In the genomic region with DNA sequence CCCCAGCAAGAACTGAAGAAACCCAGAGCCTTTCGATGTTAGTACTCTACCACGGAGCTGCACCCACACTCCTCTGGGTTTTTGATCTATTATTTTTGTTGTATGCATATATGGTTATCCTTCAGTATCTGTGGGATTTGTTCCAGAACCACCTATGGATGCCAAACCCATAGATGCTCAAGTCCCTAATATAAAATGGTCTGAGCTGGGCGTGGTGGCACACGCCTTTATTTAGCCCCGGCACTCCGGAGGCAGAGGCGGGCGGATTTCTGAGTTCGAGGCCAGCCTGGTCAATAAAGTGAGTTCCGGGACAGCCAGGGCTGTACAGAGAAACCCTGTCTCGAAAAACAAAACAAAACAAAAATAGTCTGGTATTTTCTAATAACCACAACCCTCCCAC, we compare ENCODE assay signal across 9 mouse cellular contexts. TPM values are rescaled to one million over a fixed set of nuclear protein-coding genes. Genes with fewer than 3 reads are reported as not detected.
DNase-seq lines count a peak whose midpoint lies in the region; ATAC-seq and TF ChIP-seq lines count a peak whose summit lies in the region.
"Had no signal": no experiment of that assay in that cellular context is flagged by ENCODE, and none has a peak within 500 bp of the region (broad histone marks: within the 10 kb centered on the region; RNA-seq: fewer than 3 reads in every experiment).

No protein-coding gene starts in this region.

- intact Hi-C loops in gastrocnemius, adult 2 months (cut with DNase I): loop anchor here (1.0 kb wide), 1 partner anchor 17 kb away; a partner anchor contains a TSS

- H3K9me3 ChIP-seq in E14TG2a.4 (ENCODE audit: low read length): no peaks in the 10 kb centered on the region
- H3K9me3 ChIP-seq in hindbrain, embryonic 10.5 days: no peaks in the 10 kb centered on the region
- H3K9me3 ChIP-seq in liver, postnatal 0 days (ENCODE audit: low read length): no peaks in the 10 kb centered on the region

- peak overlapping the region; percentile 95 for H3K27ac ChIP-seq in gastrocnemius, adult 2 months
- H3K27ac ChIP-seq in hindbrain, embryonic 10.5 days: peak overlapping the region; percentile 99
- H3K27ac ChIP-seq in liver, postnatal 0 days (ENCODE audit: low read depth): peak overlapping the region; percentile 85

- no peak for DNase-seq in gastrocnemius, adult 2 months
- no peak for DNase-seq in gastrocnemius, adult 18-20 months (ENCODE audit: low spot score)
- no peak for DNase-seq in hindbrain, embryonic 10.5 days (ENCODE audit: low spot score)
- DNase-seq in liver, postnatal 0 days: peak; percentile 20
- DNase-seq in gastrocnemius, postnatal 4 days (ENCODE audit: low spot score in 2 of 2): no peak
- no peak for DNase-seq in adrenal gland, adult 2 months
- DNase-seq in gastrocnemius, postnatal 25 days: no peak

- peak overlapping the region; percentile 85 for H3K4me2 ChIP-seq in liver, postnatal 0 days (ENCODE audit: low read depth, low read length)

- H3K4me1 ChIP-seq in E14TG2a.4 (replicated peaks; ENCODE audit: low read depth, low read length): peaks cover 52% of the 10 kb centered on the region
- peaks cover 18% of the 10 kb centered on the region for H3K4me1 ChIP-seq in hindbrain, embryonic 10.5 days (replicated peaks)
- H3K4me1 ChIP-seq in liver, postnatal 0 days (ENCODE audit: insufficient read depth): peaks cover 12% of the 10 kb centered on the region

- H3K36me3 ChIP-seq in E14TG2a.4 (ENCODE audit: insufficient read depth, low read length): peaks cover 65% of the 10 kb centered on the region
- peaks cover 60% of the 10 kb centered on the region for H3K36me3 ChIP-seq in hindbrain, embryonic 10.5 days
- H3K36me3 ChIP-seq in liver, postnatal 0 days (replicated peaks; ENCODE audit: insufficient read depth, low read length): peaks cover 56% of the 10 kb centered on the region

- peak overlapping the region; percentile 97 for H3K4me3 ChIP-seq in gastrocnemius, adult 2 months
- peak overlapping the region; percentile 77 for H3K4me3 ChIP-seq in E14TG2a.4 (replicated peaks; ENCODE audit: low read length)
- H3K4me3 ChIP-seq in hindbrain, embryonic 10.5 days: peak overlapping the region; percentile 100
- peak overlapping the region; percentile 98 for H3K4me3 ChIP-seq in liver, postnatal 0 days (ENCODE audit: low read depth, low read length)

- H3K27me3 ChIP-seq in E14TG2a.4 (ENCODE audit: insufficient read depth, low read length): no peaks in the 10 kb centered on the region
- no peaks in the 10 kb centered on the region for H3K27me3 ChIP-seq in hindbrain, embryonic 10.5 days (ENCODE audit: insufficient read depth, poor library complexity, severe bottlenecking)
- H3K27me3 ChIP-seq in liver, postnatal 0 days (ENCODE audit: insufficient read depth, low read length): no peaks in the 10 kb centered on the region

- peak; percentile 4; the same call in 1 of the 2 replicates for ATAC-seq in liver, postnatal 0 days

- 68% methylated on average over 11 of the region's 11 CpGs for WGBS in hindbrain, embryonic 10.5 days
- 41% methylated on average over 11 of the region's 11 CpGs for WGBS in liver, postnatal 0 days (ENCODE audit: insufficient replicate concordance)

- TF ChIP-seq CTCF in gastrocnemius, adult 2 months (IDR thresholded peaks at IDR 0.05): no peak
- no peak for TF ChIP-seq CTCF in E14TG2a.4 (conservative IDR thresholded peaks at IDR 0.05; ENCODE audit: low read length)
- TF ChIP-seq CTCF in liver, postnatal 0 days (IDR thresholded peaks at IDR 0.05; ENCODE audit: low read depth): no peak

- peak overlapping the region; percentile 59 for H3K9ac ChIP-seq in liver, postnatal 0 days (replicated peaks)

- TF ChIP-seq EP300 in liver, postnatal 0 days (IDR thresholded peaks at IDR 0.05; ENCODE audit: low read depth): no peak

RNA-seq across cellular contexts. Expression of a gene that starts 0.6 kb away (rescaled TPM):
- 100 to 1,000 TPM; 395 to 503 TPM for total RNA-seq in gastrocnemius, adult 2 months (2021)
- 100 to 1,000 TPM; 401 to 460 TPM for total RNA-seq in gastrocnemius, adult 18-20 months (2021)
- 1,315 and 1,519 TPM in 2 replicates for polyA plus RNA-seq in hindbrain, embryonic 10.5 days (2016; fragmentation: Nextera tagmentation; extraction: Ambion mirVana)
- 681 and 692 TPM in 2 replicates for polyA plus RNA-seq in liver, postnatal 0 days (2015; fragmentation: Nextera tagmentation; extraction: Ambion mirVana)
- total RNA-seq in gastrocnemius, postnatal 4 days (2021): 1,000 to 10,000 TPM in 1 of 2 experiments, 100 to 1,000 TPM in 1; 833 to 1,010 TPM
- 100 to 1,000 TPM; 661 to 798 TPM for total RNA-seq in adrenal gland, adult 2 months (2021)
- polyA plus RNA-seq in adrenal gland, adult 2 months (2012; rRNA removed): 2,191 and 2,685 TPM in 2 replicates
- 100 to 1,000 TPM; 388 to 402 TPM for total RNA-seq in gastrocnemius, postnatal 25 days (2021)

RNA-seq across cellular contexts. Expression of a gene that starts 16.7 kb away (rescaled TPM):
- 10 to 100 TPM; 10.4 to 12.1 TPM for total RNA-seq in gastrocnemius, adult 2 months (2021)
- total RNA-seq in gastrocnemius, adult 18-20 months (2021): 10 to 100 TPM; 11.6 to 11.7 TPM
- polyA plus RNA-seq in hindbrain, embryonic 10.5 days (2016; fragmentation: Nextera tagmentation; extraction: Ambion mirVana): 41.6 and 43.5 TPM in 2 replicates
- 44.8 and 48.9 TPM in 2 replicates for polyA plus RNA-seq in liver, postnatal 0 days (2015; fragmentation: Nextera tagmentation; extraction: Ambion mirVana)
- total RNA-seq in gastrocnemius, postnatal 4 days (2021): 10 to 100 TPM; 10.6 TPM
- 10 to 100 TPM; 24.8 to 26.4 TPM for total RNA-seq in adrenal gland, adult 2 months (2021)
- 50.0 and 52.3 TPM in 2 replicates for polyA plus RNA-seq in adrenal gland, adult 2 months (2012; rRNA removed)
- 10 to 100 TPM; 10.1 to 10.4 TPM for total RNA-seq in gastrocnemius, postnatal 25 days (2021)

RNA-seq across cellular contexts. Expression of a gene that starts 22.6 kb away (rescaled TPM):
- not detected for total RNA-seq in gastrocnemius, adult 2 months (2021)
- total RNA-seq in gastrocnemius, adult 18-20 months (2021): not detected
- polyA plus RNA-seq in hindbrain, embryonic 10.5 days (2016; fragmentation: Nextera tagmentation; extraction: Ambion mirVana): 0.22 and 0.26 TPM in 2 replicates
- not detected in 2 replicates for polyA plus RNA-seq in liver, postnatal 0 days (2015; fragmentation: Nextera tagmentation; extraction: Ambion mirVana)
- total RNA-seq in gastrocnemius, postnatal 4 days (2021): not detected
- total RNA-seq in adrenal gland, adult 2 months (2021): under 1 TPM in 1 of 2 experiments, not detected in 1; 0.41 TPM
- not detected in 2 replicates for polyA plus RNA-seq in adrenal gland, adult 2 months (2012; rRNA removed)
- total RNA-seq in gastrocnemius, postnatal 25 days (2021): not detected
- polyA plus RNA-seq: C2C12 had no signal

RNA-seq across cellular contexts. Expression of a gene that starts 35.0 kb away (rescaled TPM):
- total RNA-seq in gastrocnemius, adult 2 months (2021): not detected
- not detected for total RNA-seq in gastrocnemius, adult 18-20 months (2021)
- polyA plus RNA-seq in hindbrain, embryonic 10.5 days (2016; fragmentation: Nextera tagmentation; extraction: Ambion mirVana): not detected in 2 replicates
- polyA plus RNA-seq in liver, postnatal 0 days (2015; fragmentation: Nextera tagmentation; extraction: Ambion mirVana): not detected in 2 replicates
- total RNA-seq in gastrocnemius, postnatal 4 days (2021): not detected
- not detected for total RNA-seq in adrenal gland, adult 2 months (2021)
- polyA plus RNA-seq in adrenal gland, adult 2 months (2012; rRNA removed): not detected in 2 replicates
- not detected for total RNA-seq in gastrocnemius, postnatal 25 days (2021)
- polyA plus RNA-seq: C2C12 had no signal

RNA-seq across cellular contexts. Expression of a gene that starts 57.2 kb away (rescaled TPM):
- total RNA-seq in gastrocnemius, adult 2 months (2021): under 1 TPM; 0.15 to 0.20 TPM
- total RNA-seq in gastrocnemius, adult 18-20 months (2021): under 1 TPM in 1 of 2 experiments, not detected in 1; 0.21 TPM
- 6.3 and 8.2 TPM in 2 replicates for polyA plus RNA-seq in hindbrain, embryonic 10.5 days (2016; fragmentation: Nextera tagmentation; extraction: Ambion mirVana)
- polyA plus RNA-seq in liver, postnatal 0 days (2015; fragmentation: Nextera tagmentation; extraction: Ambion mirVana): 1.8 and 2.2 TPM in 2 replicates
- 1 to 10 TPM; 5.5 to 5.6 TPM for total RNA-seq in gastrocnemius, postnatal 4 days (2021)
- total RNA-seq in adrenal gland, adult 2 months (2021): 10 to 100 TPM in 1 of 2 experiments, 1 to 10 TPM in 1; 3.5 to 10.8 TPM
- 11.8 and 12.5 TPM in 2 replicates for polyA plus RNA-seq in adrenal gland, adult 2 months (2012; rRNA removed)
- total RNA-seq in gastrocnemius, postnatal 25 days (2021): under 1 TPM; 0.24 to 0.61 TPM
